Mouse (Mus musculus): Measurements from ENCODE around the gene Ddx46.
"Not testable (repeated sequence)": the region's sequence is repeated elsewhere in the genome, so short reads cannot be mapped to it uniquely, and the experiment has no call there.

Gene Ddx46

GRCm38 (mm10) chr13:55634639-55635127, at the start of gene Ddx46:
Gene Ddx46, plus strand, starts transcription at chr13:55635027.
- DNase-seq (ENCODE audit: low spot score in 2 of 2): peak; percentile 72 to 85

GRCm38 (mm10) chr13:55591961-55592490, 42.8 kb upstream of the Ddx46 start:
- DNase-seq (ENCODE audit: low spot score in 2 of 2): no peak

GRCm38 (mm10) chr13:55592512-55593253, 42.1 kb upstream of the Ddx46 start:
- DNase-seq (ENCODE audit: low spot score in 2 of 2): peak; percentile 94 to 95

GRCm38 (mm10) chr13:55593254-55593747, 41.5 kb upstream of the Ddx46 start:
- DNase-seq (ENCODE audit: low spot score in 2 of 2): no peak

- peak in 1 of 2 experiments; percentile 23 for DNase-seq (ENCODE audit: low spot score in 2 of 2)
Observed at GRCm38 (mm10) chr13:55595375-55595774, 39.5 kb upstream of the Ddx46 start.

GRCm38 (mm10) chr13:55596802-55597201, 38.0 kb upstream of the Ddx46 start:
- no peak for DNase-seq (ENCODE audit: low spot score in 2 of 2)

GRCm38 (mm10) chr13:55599566-55600540, 35.0 kb upstream of the Ddx46 start, which contains the start of gene B4galt7:
Gene B4galt7, plus strand, starts transcription at chr13:55599896.
- peak; percentile 80 to 85 for DNase-seq (ENCODE audit: low spot score in 2 of 2)

- DNase-seq (ENCODE audit: low spot score in 2 of 2): no peak
Observed at GRCm38 (mm10) chr13:55600657-55601056, 34.2 kb upstream of the Ddx46 start.

GRCm38 (mm10) chr13:55601611-55602010, 33.2 kb upstream of the Ddx46 start:
- peak; percentile 28 to 67 for DNase-seq (ENCODE audit: low spot score in 2 of 2)

GRCm38 (mm10) chr13:55604606-55605005, 30.2 kb upstream of the Ddx46 start:
- no peak for DNase-seq (ENCODE audit: low spot score in 2 of 2)

- DNase-seq (ENCODE audit: low spot score in 2 of 2): no peak
Observed at GRCm38 (mm10) chr13:55606899-55607623, 27.8 kb upstream of the Ddx46 start.

GRCm38 (mm10) chr13:55607624-55608006, 27.2 kb upstream of the Ddx46 start:
- no peak for DNase-seq (ENCODE audit: low spot score in 2 of 2)

GRCm38 (mm10) chr13:55611996-55612395, 22.8 kb upstream of the Ddx46 start:
- DNase-seq (ENCODE audit: low spot score in 2 of 2): no peak

- DNase-seq (ENCODE audit: low spot score in 2 of 2): no peak
Observed at GRCm38 (mm10) chr13:55613471-55613870, 21.4 kb upstream of the Ddx46 start.

- DNase-seq (ENCODE audit: low spot score in 2 of 2): no peak
Observed at GRCm38 (mm10) chr13:55619328-55619727, 15.5 kb upstream of the Ddx46 start.

GRCm38 (mm10) chr13:55620275-55620674, 14.6 kb upstream of the Ddx46 start:
- DNase-seq (ENCODE audit: low spot score in 2 of 2): no peak

GRCm38 (mm10) chr13:55622156-55622648, 12.6 kb upstream of the Ddx46 start:
- DNase-seq (ENCODE audit: low spot score in 2 of 2): not testable (repeated sequence)

- peak; percentile 83 to 92 for DNase-seq (ENCODE audit: low spot score in 2 of 2)
Observed at GRCm38 (mm10) chr13:55622649-55623541, 11.9 kb upstream of the Ddx46 start, which contains the start of gene Caml. Gene Caml, plus strand, starts transcription at chr13:55623005.

- no peak for DNase-seq (ENCODE audit: low spot score in 2 of 2)
Observed at GRCm38 (mm10) chr13:55635146-55635571, 332 bp downstream of the Ddx46 start.

Measured in heart, adult 9 months (tissue).